ENCODE assay signal across 24 mouse cellular contexts in genomic region chr2:154769930-154770329, GRCm38 (mm10). TPM values are rescaled to one million over a fixed set of nuclear protein-coding genes. Genes with fewer than 3 reads are reported as not detected.
"Had no signal": no experiment of that assay in that cellular context is flagged by ENCODE, and none has a peak within 500 bp of the region (broad histone marks: within the 10 kb centered on the region; RNA-seq: fewer than 3 reads in every experiment).

Gene Gm14214, minus strand, starts transcription at chr2:154770030.

- H3K9me3 ChIP-seq: neural tube, embryonic 13.5 days; neural tube, embryonic 15.5 days; stomach, embryonic 15.5 days had no signal

- H3K4me3 ChIP-seq: neural tube, embryonic 13.5 days; neural tube, embryonic 15.5 days; stomach, embryonic 15.5 days had no signal

- DNase-seq: retina, postnatal 1 day; right cerebral cortex, adult 18-20 months; right cerebral cortex, postnatal 14 days; right cerebral cortex, postnatal 25 days; right cerebral cortex, postnatal 4 days; spleen, adult 18-20 months; thymus, adult 18-20 months; thymus, adult 2 months; thymus, postnatal 14 days; thymus, postnatal 25 days; thymus, postnatal 36 days; thymus, postnatal 4 days had no signal

- H3K4me2 ChIP-seq: neural tube, embryonic 13.5 days; neural tube, embryonic 15.5 days; stomach, embryonic 15.5 days had no signal

- H3K9ac ChIP-seq: neural tube, embryonic 13.5 days; neural tube, embryonic 15.5 days; stomach, embryonic 15.5 days had no signal

- H3K36me3 ChIP-seq: neural tube, embryonic 13.5 days; neural tube, embryonic 15.5 days; stomach, embryonic 15.5 days had no signal

- H3K27me3 ChIP-seq: neural tube, embryonic 13.5 days; neural tube, embryonic 15.5 days; stomach, embryonic 15.5 days had no signal

- H3K27ac ChIP-seq: neural tube, embryonic 13.5 days; neural tube, embryonic 15.5 days; stomach, embryonic 15.5 days; stomach, postnatal 0 days had no signal

RNA-seq across cellular contexts. Expression of gene Gm14214, which starts in this region (rescaled TPM):
- polyA plus RNA-seq: neural tube, embryonic 13.5 days; neural tube, embryonic 14.5 days; neural tube, embryonic 15.5 days; small intestine, adult 2 months; spleen, adult 2 months; stomach, embryonic 14.5 days; stomach, embryonic 15.5 days; stomach, embryonic 16.5 days; stomach, postnatal 0 days; testis, adult 2 months; thymus, adult 2 months; thymus, postnatal 0 days; urinary bladder, adult 2 months had no signal
